Mouse (Mus musculus): ENCODE measurements around the gene Fhit.
A peak's percentile ranks its signal among the peaks of the same experiment; 100 is the strongest.

The Fhit gene

DNA sequence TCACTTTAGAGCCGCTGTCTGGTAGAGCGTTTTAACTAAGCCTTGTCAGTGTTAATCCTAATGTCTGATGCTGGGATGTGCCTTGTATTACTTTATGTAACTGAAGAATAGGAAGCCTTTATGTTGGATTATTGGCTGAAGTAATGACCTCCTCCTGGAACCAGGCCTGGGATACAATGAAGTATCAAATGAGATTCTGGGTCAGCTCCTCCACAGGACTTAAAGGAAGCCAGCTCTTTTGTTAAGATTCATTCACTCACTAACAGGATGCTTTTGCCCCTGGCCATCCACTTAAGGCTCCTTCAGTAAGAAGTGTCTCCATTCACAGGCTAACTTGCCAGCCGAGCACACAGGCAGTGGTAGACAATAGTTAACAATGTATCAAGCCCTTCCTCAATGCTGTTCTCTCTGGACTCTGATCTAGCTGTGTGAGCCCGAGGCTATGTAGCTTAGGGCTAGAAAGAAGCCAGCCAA lies 1466.6 kb downstream of the Fhit start:
- no peak for DNase-seq (ENCODE audit: extremely low spot score)

GRCm38 (mm10) chr14:9688664-9689257 lies 1473.1 kb downstream of the Fhit start:
- DNase-seq (ENCODE audit: extremely low spot score) = no peak

- no peak for DNase-seq (ENCODE audit: extremely low spot score)
Observed at GRCm38 (mm10) chr14:9684362-9684761, 1477.5 kb downstream of the Fhit start.

DNA sequence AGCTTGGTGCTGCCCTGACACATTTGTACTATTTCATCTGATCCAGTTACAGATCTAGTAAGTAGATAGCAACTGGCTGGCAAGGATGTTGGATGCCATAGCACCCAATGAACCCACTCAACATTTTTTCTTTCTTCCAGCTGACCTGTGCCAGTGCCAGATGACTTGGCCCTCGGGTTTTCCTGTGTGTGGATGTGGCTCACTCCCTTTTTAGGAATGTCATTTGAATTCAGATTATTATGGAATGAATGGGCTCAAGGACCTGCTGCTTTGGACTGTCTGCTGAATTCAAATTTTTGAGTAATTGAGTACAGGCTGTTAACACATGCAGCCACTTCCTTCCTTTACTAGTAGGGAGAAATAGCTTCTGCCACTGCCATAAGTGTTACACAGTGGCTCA lies 1489.1 kb downstream of the Fhit start:
- no peak for DNase-seq (ENCODE audit: extremely low spot score)

DNA sequence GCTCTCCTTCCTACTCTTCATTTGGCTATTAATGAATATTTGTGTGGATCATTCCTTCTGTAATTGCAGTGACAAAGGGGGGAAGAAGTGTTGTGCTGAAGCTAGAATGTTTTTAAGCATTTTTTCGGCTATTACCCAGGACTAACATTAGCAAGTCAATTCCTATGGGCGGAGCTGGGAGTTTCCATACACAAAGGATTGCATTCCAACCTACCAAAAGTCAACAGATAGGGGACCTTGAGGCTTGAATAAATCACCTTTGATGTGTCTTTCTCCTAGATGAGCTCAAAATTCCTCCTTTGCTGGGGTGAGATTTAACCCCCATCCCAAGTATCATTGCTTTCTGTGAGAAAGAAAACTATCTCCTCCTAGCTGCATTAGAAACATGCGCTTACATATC lies 1490.1 kb downstream of the Fhit start:
- no peak for DNase-seq (ENCODE audit: extremely low spot score)

DNA sequence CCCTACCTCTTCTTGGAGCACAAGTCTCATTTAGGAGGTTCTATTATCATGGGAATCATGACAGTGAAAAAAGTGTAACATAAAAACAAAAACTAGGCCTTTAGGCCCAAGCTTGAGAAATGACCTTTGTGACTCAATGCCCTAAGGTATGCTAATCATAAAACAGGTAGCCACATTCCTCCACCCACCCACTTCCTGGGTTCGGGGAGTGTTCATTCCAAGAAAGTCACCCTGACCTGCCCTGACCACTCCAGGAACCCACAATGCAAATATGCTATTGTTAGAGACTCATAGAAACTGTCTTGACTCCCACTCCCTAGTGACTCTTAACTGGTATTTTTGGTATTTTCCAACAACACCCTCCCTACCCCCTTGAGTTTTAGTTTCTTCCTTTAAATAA lies 1492.1 kb downstream of the Fhit start:
- DNase-seq (ENCODE audit: extremely low spot score) = no peak

DNA sequence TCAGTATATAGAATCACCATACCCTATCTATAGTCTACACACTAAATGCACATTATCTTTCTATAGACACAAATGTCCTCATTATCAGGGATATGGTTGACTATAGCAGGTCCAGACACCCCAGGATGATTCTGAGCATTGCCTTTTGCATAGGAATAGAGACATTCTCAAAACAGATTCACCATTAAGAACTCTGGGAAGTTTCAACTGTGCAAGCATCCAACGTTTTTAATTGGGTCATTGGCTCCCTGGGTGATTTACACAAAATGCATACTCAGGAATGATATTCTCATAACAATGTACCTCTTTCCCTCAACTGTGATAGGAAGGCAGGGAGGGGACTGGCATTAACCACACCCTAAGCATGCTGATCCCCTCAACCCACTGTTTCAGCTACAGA lies 1503.4 kb downstream of the Fhit start:
- DNase-seq (ENCODE audit: extremely low spot score) = no peak

DNA sequence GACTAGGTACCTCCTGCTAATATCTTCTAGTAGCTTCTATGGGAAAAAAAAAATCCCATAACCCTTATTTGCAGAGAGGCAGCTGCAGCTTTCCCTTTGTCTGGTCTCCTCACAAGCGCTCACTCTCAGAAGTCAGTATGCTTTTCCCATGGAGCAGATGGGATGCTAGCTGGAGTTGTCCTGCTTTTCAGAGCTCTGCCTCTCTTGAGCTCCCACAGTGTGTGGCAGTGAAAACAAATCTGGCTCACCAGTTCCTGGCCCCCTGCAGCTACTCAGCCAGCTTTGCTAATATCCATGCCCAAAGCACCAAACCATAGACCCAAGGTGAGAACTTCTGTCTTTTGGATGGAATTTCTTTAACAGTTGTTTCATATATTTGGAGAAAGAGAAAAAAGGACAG lies 1510.4 kb downstream of the Fhit start:
- no peak for DNase-seq (ENCODE audit: extremely low spot score)

- no peak for DNase-seq (ENCODE audit: extremely low spot score)
Observed at GRCm38 (mm10) chr14:9648416-9648815, 1513.4 kb downstream of the Fhit start.

DNA sequence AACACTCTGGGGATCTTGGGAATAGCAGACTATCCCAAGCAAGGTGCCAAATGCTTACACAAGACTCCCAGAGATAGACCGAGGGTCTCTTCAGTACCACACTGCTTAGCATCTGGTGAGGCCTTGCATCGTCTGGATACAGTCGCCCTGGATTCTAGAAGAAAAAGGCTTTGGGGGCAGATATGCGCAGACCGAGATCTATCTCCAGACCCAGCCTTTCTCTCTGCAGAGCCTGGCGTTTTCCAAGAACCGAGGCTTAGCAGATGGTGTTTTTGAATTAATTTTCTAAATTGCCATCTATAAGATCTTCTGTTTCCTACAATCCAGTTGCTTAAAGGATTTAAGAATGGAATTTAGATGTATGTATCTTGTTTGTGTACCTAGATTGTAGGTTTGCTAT lies 1515.6 kb downstream of the Fhit start:
- no peak for DNase-seq (ENCODE audit: extremely low spot score)

GRCm38 (mm10) chr14:9644216-9645166 lies 1517.3 kb downstream of the Fhit start:
- DNase-seq (ENCODE audit: extremely low spot score) = no peak

GRCm38 (mm10) chr14:9643700-9644099 lies 1518.1 kb downstream of the Fhit start:
- DNase-seq (ENCODE audit: extremely low spot score) = no peak

GRCm38 (mm10) chr14:9642628-9643027 lies 1519.2 kb downstream of the Fhit start:
- no peak for DNase-seq (ENCODE audit: extremely low spot score)

GRCm38 (mm10) chr14:9642068-9642467 lies 1519.8 kb downstream of the Fhit start:
- DNase-seq (ENCODE audit: extremely low spot score) = no peak

DNA sequence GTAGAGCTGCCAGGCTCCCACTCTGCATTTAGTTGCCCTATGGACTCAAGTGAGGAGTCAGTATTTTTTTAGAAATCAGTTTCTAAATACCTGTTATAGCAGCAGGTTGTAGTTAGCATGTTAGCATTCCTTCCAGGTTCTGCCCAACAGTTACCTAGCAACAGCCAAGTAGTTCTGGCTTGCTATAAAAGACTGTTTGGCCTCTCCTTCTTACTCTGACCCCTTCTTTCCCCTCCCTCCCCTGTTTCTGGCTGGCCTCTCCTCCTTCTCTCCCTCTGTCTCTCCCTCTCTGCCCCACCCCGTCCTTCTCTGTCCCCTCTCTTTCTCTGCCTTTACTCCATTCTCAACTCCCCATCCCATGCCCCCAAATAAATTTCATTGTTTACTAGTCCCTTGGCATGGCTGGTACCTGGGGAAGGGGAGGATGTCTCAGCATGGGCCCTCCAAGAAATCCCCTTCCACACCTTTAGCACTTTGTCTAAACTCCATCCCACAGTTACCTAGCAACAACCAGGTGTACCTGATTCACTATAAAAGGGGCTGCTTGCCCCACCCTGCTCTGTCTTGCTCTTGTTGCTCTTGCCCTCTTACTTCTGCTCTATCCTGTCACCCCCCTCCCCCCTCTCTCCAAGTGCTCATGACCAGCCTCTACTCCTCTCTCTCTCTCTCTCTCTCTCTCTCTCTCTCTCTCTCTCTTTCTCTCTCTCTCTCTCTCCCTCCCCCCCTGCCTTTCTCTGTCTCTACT lies 1527.4 kb downstream of the Fhit start:
- DNase-seq (ENCODE audit: extremely low spot score) = no peak

GRCm38 (mm10) chr14:9632537-9632936 lies 1529.3 kb downstream of the Fhit start:
- DNase-seq (ENCODE audit: extremely low spot score) = no peak

GRCm38 (mm10) chr14:9623219-9624043 lies 1538.4 kb downstream of the Fhit start:
- DNase-seq (ENCODE audit: extremely low spot score) = no peak

- peak; percentile 42 for DNase-seq (ENCODE audit: extremely low spot score)
Observed at GRCm38 (mm10) chr14:9620902-9621540, 1540.8 kb downstream of the Fhit start.

DNA sequence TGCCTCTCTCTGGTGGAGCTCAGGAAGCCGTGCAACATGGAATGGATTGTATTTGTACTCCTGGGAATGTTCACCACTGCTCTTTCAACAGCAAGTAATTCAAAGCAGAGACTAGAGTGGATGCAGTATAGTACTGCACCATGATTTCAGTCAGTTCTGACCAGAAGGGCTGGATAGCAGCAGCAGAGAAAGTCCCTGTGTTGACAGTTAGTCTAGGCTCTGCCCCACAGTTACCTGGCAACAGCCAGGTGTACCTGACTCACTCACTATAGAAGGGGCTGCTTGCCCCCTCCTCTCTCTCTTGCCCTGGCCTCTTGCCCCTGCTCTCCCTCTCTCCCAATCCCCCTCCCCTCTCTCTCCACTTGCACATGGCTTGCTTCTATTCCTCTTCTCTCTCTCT lies 1542.0 kb downstream of the Fhit start:
- DNase-seq (ENCODE audit: extremely low spot score) = no peak

GRCm38 (mm10) chr14:9613126-9613525 lies 1548.7 kb downstream of the Fhit start:
- no peak for DNase-seq (ENCODE audit: extremely low spot score)

- no peak for DNase-seq (ENCODE audit: extremely low spot score)
Observed at GRCm38 (mm10) chr14:9609120-9609519, 1552.7 kb downstream of the Fhit start.
